Mouse (Mus musculus) liver, embryonic 14.5 days (tissue): ENCODE measurements at regions not wholly inside any gene's neighbourhood (a gene's known extent, or its start where the extent isn't known, plus 50 kb on each side); places are given as distances from the start of the nearest gene placed in this dataset.

Experiments used
- ATAC-seq: fragments of 200-750 bp; cut with Nextera tagmentation; 2 replicates; pipeline ENCODE4 v1.8.0; 2017; ENCODE audit warnings: moderate number of reproducible peaks, mild to moderate bottlenecking, moderate library complexity; ENCODE audit not compliant: insufficient read depth
- DNase-seq, 3 experiments: peaks; one replicate each; pipeline ENCODE4 v3.0.0-alpha.2; 2012 to 2013; ENCODE audit warnings: low read depth in 3 of 3, low spot score in 3 of 3
- H3K27ac ChIP-seq: fragments of 300-500 bp; sonication (generic); 2 replicates; pipeline ENCODE4 v1.5.1; 2014; ENCODE audit warnings: moderate library complexity, mild to moderate bottlenecking, control low read depth, inconsistent platforms
- H3K27me3 ChIP-seq: fragments of 300-500 bp; sonication (generic); 2 replicates; pipeline ENCODE4 v1.6.1; 2014; ENCODE audit warnings: mild to moderate bottlenecking, low read length, moderate library complexity; ENCODE audit not compliant: control insufficient read depth, insufficient read depth
- H3K36me3 ChIP-seq: fragments of 300-500 bp; sonication (generic); replicated peaks from 2 replicates; pipeline ENCODE4 v1.6.1; 2014; ENCODE audit warnings: low read depth; ENCODE audit not compliant: control insufficient read depth, insufficient read depth
- H3K4me1 ChIP-seq, 2 experiments: fragments of 200-500 bp in 1 of 2; fragments of 300-500 bp in 1 of 2; sonication (generic) in 1 of 2; replicated peaks; 2 replicates each; pipeline ENCODE4 v1.6.1; 2012 to 2014; ENCODE audit warnings: antibody characterized with exemption in 1 of 2, inconsistent platforms in 1 of 2, low read length in 1 of 2; ENCODE audit not compliant: control insufficient read depth in 2 of 2, insufficient read depth in 2 of 2
- H3K4me2 ChIP-seq: fragments of 300-500 bp; sonication (generic); 2 replicates; pipeline ENCODE4 v1.6.1; 2014; ENCODE audit warnings: low read depth, mild to moderate bottlenecking, control low read depth, moderate library complexity
- H3K4me3 ChIP-seq, 2 experiments: fragments of 200-500 bp in 1 of 2; fragments of 300-500 bp in 1 of 2; sonication (generic) in 1 of 2; 2 replicates each; pipeline ENCODE4 v1.5.1; 2012 to 2014; ENCODE audit warnings: low read depth in 2 of 2, low read length in 2 of 2, mild to moderate bottlenecking in 2 of 2, control low read depth in 1 of 2, inconsistent platforms in 1 of 2, moderate library complexity in 1 of 2; ENCODE audit not compliant: insufficient read depth in 1 of 2
- H3K9ac ChIP-seq: fragments of 300-500 bp; sonication (generic); replicated peaks from 2 replicates; pipeline ENCODE4 v1.6.1; 2014; ENCODE audit warnings: mild to moderate bottlenecking, control low read depth, moderate library complexity
- H3K9me3 ChIP-seq: fragments of 300-500 bp; sonication (generic); 2 replicates; pipeline ENCODE4 v1.6.1; 2016; ENCODE audit warnings: low read length, mixed read lengths; ENCODE audit not compliant: control insufficient read depth
- CTCF ChIP-seq: IDR thresholded peaks from 2 replicates; pipeline ENCODE4 v1.5.1; 2016; ENCODE audit warnings: antibody characterized with exemption, low read depth, control low read depth
- EP300 ChIP-seq: IDR thresholded peaks from 2 replicates; pipeline ENCODE4 v1.6.1; 2016; ENCODE audit warnings: antibody characterized with exemption, low read depth
- whole genome bisulfite sequencing: fragments of 180-500 bp; shearing (Covaris S2); extraction: QIAGEN DNeasy Blood & Tissue Kit; methylation state at CpG from one replicate; pipeline ENCODE4 v1.1.7; 2014; ENCODE audit not compliant: insufficient replicate concordance; 5-methylcytosine and 5-hydroxymethylcytosine counted together

GRCm38 (mm10) chr12:118403519-118404087, 102.4 kb upstream of the Sp4 start:
- H3K27me3 ChIP-seq, result no peaks in the 10 kb centered on the region
- H3K27ac ChIP-seq, result no peak overlapping the region
- ATAC-seq (no peak), DNase-seq (no peak)
- no peak overlapping the region for H3K9ac ChIP-seq
- H3K9me3 ChIP-seq, result no peaks in the 10 kb centered on the region
- H3K4me2 ChIP-seq, result no peak overlapping the region
- H3K4me1 ChIP-seq, result no peaks in the 10 kb centered on the region
- WGBS, result 57% methylated on average over 4 of the region's 4 CpGs
- TF ChIP-seq CTCF, result no peak
- no peak for TF ChIP-seq EP300
- no peaks in the 10 kb centered on the region for H3K36me3 ChIP-seq
- no peak overlapping the region for H3K4me3 ChIP-seq

GRCm38 (mm10) chr12:118401377-118401776, 100.1 kb upstream of the Sp4 start:
- Histone ChIP-seq H3K4me2 (no peak overlapping the region), H3K4me1 (no peaks in the 10 kb centered on the region), H3K27ac (no peak overlapping the region), H3K4me3 (no peak overlapping the region), H3K9ac (no peak overlapping the region), H3K9me3 (no peaks in the 10 kb centered on the region), H3K27me3 (no peaks in the 10 kb centered on the region), H3K36me3 (no peaks in the 10 kb centered on the region)
- TF ChIP-seq CTCF (no peak), EP300 (no peak)
- ATAC-seq, result no peak
- DNase-seq, result no peak

- Histone ChIP-seq H3K9me3 (no peaks in the 10 kb centered on the region), H3K4me3 (no peak overlapping the region), H3K27me3 (no peaks in the 10 kb centered on the region), H3K27ac (no peak overlapping the region), H3K4me2 (no peak overlapping the region), H3K4me1 (no peaks in the 10 kb centered on the region), H3K36me3 (no peaks in the 10 kb centered on the region), H3K9ac (no peak overlapping the region)
- TF ChIP-seq EP300, result no peak
- no peak for TF ChIP-seq CTCF
- ATAC-seq (no peak), DNase-seq (no peak)
These were observed 90.4 kb upstream of the Sp4 start for GRCm38 (mm10) chr12:118391654-118392053.

- DNase-seq, result no peak
- H3K36me3 ChIP-seq, result no peaks in the 10 kb centered on the region
- H3K4me1 ChIP-seq, result no peaks in the 10 kb centered on the region; a peak in 1 of 4 replicates
- no peak overlapping the region for H3K9ac ChIP-seq
- ATAC-seq, result no peak
- TF ChIP-seq CTCF (no peak), EP300 (no peak)
- H3K4me2 ChIP-seq, result no peak overlapping the region
- no peaks in the 10 kb centered on the region for H3K27me3 ChIP-seq
- 74% methylated on average over 3 of the region's 3 CpGs for WGBS
- no peak overlapping the region for H3K27ac ChIP-seq
- H3K4me3 ChIP-seq, result no peak overlapping the region
- H3K9me3 ChIP-seq, result no peaks in the 10 kb centered on the region
These were observed 79.8 kb upstream of the Sp4 start for GRCm38 (mm10) chr12:118381013-118381412.

- DNase-seq, result no peak
- no peak overlapping the region for H3K9ac ChIP-seq
- no peak overlapping the region for H3K27ac ChIP-seq
- ATAC-seq, result no peak
- H3K4me3 ChIP-seq, result no peak overlapping the region
- H3K4me1 ChIP-seq, result no peaks in the 10 kb centered on the region; a peak in 1 of 4 replicates
- TF ChIP-seq CTCF (no peak), EP300 (no peak)
- 72% methylated on average over 5 of the region's 5 CpGs for WGBS
- H3K27me3 ChIP-seq, result no peaks in the 10 kb centered on the region
- H3K9me3 ChIP-seq, result no peaks in the 10 kb centered on the region
- no peak overlapping the region for H3K4me2 ChIP-seq
- H3K36me3 ChIP-seq, result no peaks in the 10 kb centered on the region
These were observed 76.7 kb upstream of the Sp4 start for GRCm38 (mm10) chr12:118377898-118378297.
